Mouse (Mus musculus): Measurements from ENCODE around the gene 4930447F04Rik.

Gene 4930447F04Rik

GRCm38 (mm10) chrX:66304124-66304523, at the start of gene 4930447F04Rik:
TSS of gene 4930447F04Rik (minus strand) at chrX:66304224.
- no peak for DNase-seq (ENCODE audit: low read depth, low spot score)
